Mouse (Mus musculus): Measurements from ENCODE around the gene Wdr45b. TPM values are rescaled to one million over a fixed set of nuclear protein-coding genes. Genes with fewer than 3 reads are reported as not detected.

Wdr45b gene
- polyA plus RNA-seq (2015; fragmentation: Illumina TruSeq; extraction: RNeasy Lipid Tissue Mini Kit (QIAGEN cat#74804); ENCODE audit: low read depth, low replicate concordance): 79.4 TPM

GRCm38 (mm10) chr11:121354091-121354707 is at the start of gene Wdr45b:
Gene Wdr45b (minus strand): TSS chr11:121354445.

GRCm38 (mm10) chr11:121387750-121388553 is 33.7 kb upstream of the Wdr45b start, which contains the start of gene Rab40b:
Gene Rab40b (minus strand): TSS chr11:121388251.

Other genes starting within 250 kb of the Wdr45b start
- gene Tex19.2, start 235.8 kb downstream of the Wdr45b start, polyA plus RNA-seq (2015; fragmentation: Illumina TruSeq; extraction: RNeasy Lipid Tissue Mini Kit (QIAGEN cat#74804); ENCODE audit: low read depth, low replicate concordance): not detected
- not detected for gene Tex19.1, start 208.3 kb downstream of the Wdr45b start, polyA plus RNA-seq (2015; fragmentation: Illumina TruSeq; extraction: RNeasy Lipid Tissue Mini Kit (QIAGEN cat#74804); ENCODE audit: low read depth, low replicate concordance)
- not detected for gene Uts2r, start 194.2 kb downstream of the Wdr45b start, polyA plus RNA-seq (2015; fragmentation: Illumina TruSeq; extraction: RNeasy Lipid Tissue Mini Kit (QIAGEN cat#74804); ENCODE audit: low read depth, low replicate concordance)
- 30.5 TPM for gene Hexdc, start 150.0 kb downstream of the Wdr45b start, polyA plus RNA-seq (2015; fragmentation: Illumina TruSeq; extraction: RNeasy Lipid Tissue Mini Kit (QIAGEN cat#74804); ENCODE audit: low read depth, low replicate concordance)
- 11.8 TPM for gene Ogfod3, start 149.7 kb downstream of the Wdr45b start, polyA plus RNA-seq (2015; fragmentation: Illumina TruSeq; extraction: RNeasy Lipid Tissue Mini Kit (QIAGEN cat#74804); ENCODE audit: low read depth, low replicate concordance)
- 33.3 TPM for gene Cybc1, start 125.1 kb downstream of the Wdr45b start, polyA plus RNA-seq (2015; fragmentation: Illumina TruSeq; extraction: RNeasy Lipid Tissue Mini Kit (QIAGEN cat#74804); ENCODE audit: low read depth, low replicate concordance)
- 30.0 TPM for gene Narf, start 117.2 kb downstream of the Wdr45b start, polyA plus RNA-seq (2015; fragmentation: Illumina TruSeq; extraction: RNeasy Lipid Tissue Mini Kit (QIAGEN cat#74804); ENCODE audit: low read depth, low replicate concordance)
- gene Foxk2, start 94.5 kb downstream of the Wdr45b start, polyA plus RNA-seq (2015; fragmentation: Illumina TruSeq; extraction: RNeasy Lipid Tissue Mini Kit (QIAGEN cat#74804); ENCODE audit: low read depth, low replicate concordance): 55.5 TPM
- gene Rab40b, start 33.8 kb upstream of the Wdr45b start, polyA plus RNA-seq (2015; fragmentation: Illumina TruSeq; extraction: RNeasy Lipid Tissue Mini Kit (QIAGEN cat#74804); ENCODE audit: low read depth, low replicate concordance): 32.4 TPM
- gene Fn3krp, start 67.0 kb upstream of the Wdr45b start, polyA plus RNA-seq (2015; fragmentation: Illumina TruSeq; extraction: RNeasy Lipid Tissue Mini Kit (QIAGEN cat#74804); ENCODE audit: low read depth, low replicate concordance): 28.8 TPM
- 84.2 TPM for gene Fn3k, start 80.5 kb upstream of the Wdr45b start, polyA plus RNA-seq (2015; fragmentation: Illumina TruSeq; extraction: RNeasy Lipid Tissue Mini Kit (QIAGEN cat#74804); ENCODE audit: low read depth, low replicate concordance)
- gene Tbcd, start 97.5 kb upstream of the Wdr45b start, polyA plus RNA-seq (2015; fragmentation: Illumina TruSeq; extraction: RNeasy Lipid Tissue Mini Kit (QIAGEN cat#74804); ENCODE audit: low read depth, low replicate concordance): 35.0 TPM
- 0.13 TPM for gene Zfp750, start 164.9 kb upstream of the Wdr45b start, polyA plus RNA-seq (2015; fragmentation: Illumina TruSeq; extraction: RNeasy Lipid Tissue Mini Kit (QIAGEN cat#74804); ENCODE audit: low read depth, low replicate concordance)

Data from brain, adult 10 weeks (tissue).